Mouse (Mus musculus) liver, postnatal 0 days (tissue): ENCODE results near the gene Crtc1.

ENCODE experiments used
- CTCF ChIP-seq: sonication (generic); IDR thresholded peaks from 2 replicates; pipeline ENCODE4 v1.5.1; 2016; ENCODE audit warnings: antibody characterized with exemption, low read depth
- EP300 ChIP-seq: IDR thresholded peaks from 2 replicates; pipeline ENCODE4 v1.6.1; 2016; ENCODE audit warnings: antibody characterized with exemption, low read depth, mild to moderate bottlenecking

DNA sequence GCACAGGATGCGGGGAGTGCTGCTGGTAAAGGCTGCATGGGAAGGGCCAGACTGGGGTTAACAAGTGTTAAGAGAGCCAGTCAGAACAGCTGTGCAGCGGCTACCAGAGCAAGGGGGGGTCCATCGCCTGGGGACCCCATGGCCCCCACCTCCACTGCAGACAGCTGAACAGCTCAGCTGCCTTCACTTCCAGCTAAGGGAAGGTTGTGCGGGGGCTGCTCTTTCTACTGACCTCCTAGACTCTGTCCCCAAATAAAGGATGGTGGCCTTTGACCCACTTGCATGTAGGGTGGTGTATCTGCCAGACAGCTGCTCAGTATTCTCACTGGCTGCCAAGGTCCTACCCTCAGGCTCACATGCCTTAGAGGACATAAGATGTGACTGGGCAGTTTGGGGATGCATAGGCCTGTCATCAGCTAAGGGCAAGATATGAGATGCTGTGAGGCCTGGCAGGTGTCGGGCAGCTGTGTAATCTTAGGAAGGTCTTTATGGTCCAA, 27.9 kb upstream of the Crtc1 start:
- no peak for TF ChIP-seq CTCF
- TF ChIP-seq EP300: no peak
